12 mouse cellular contexts compared by ENCODE assay signal in genomic region chr2:166122781-166123180, GRCm38 (mm10). TPM values are rescaled to one million over a fixed set of nuclear protein-coding genes. Genes with fewer than 3 reads are reported as not detected.
DNase-seq lines count a peak whose midpoint lies in the region; ATAC-seq lines count a peak whose summit lies in the region.
"Had no signal": no experiment of that assay in that cellular context is flagged by ENCODE, and none has a peak within 500 bp of the region (broad histone marks: within the 10 kb centered on the region; RNA-seq: fewer than 3 reads in every experiment).

No protein-coding gene starts in this region.

- no peak for ATAC-seq in kidney, embryonic 14.5 days (ENCODE audit: low FRiP score, low TSS enrichment)

- WGBS in kidney, embryonic 14.5 days = 86% methylated on average over 6 of the region's 6 CpGs

- H3K27me3 ChIP-seq in kidney, embryonic 14.5 days (ENCODE audit: control insufficient read depth, insufficient read depth, low read length) = no peaks in the 10 kb centered on the region
- H3K27me3 ChIP-seq: embryonic facial prominence, embryonic 12.5 days; midbrain, embryonic 12.5 days had no signal

- no peaks in the 10 kb centered on the region; the same call in 1 of the 2 replicates for H3K36me3 ChIP-seq in kidney, embryonic 14.5 days (ENCODE audit: control insufficient read depth, insufficient read depth, low read length)

- DNase-seq in adrenal gland, adult (ENCODE audit: inconsistent age in 2 of 2, low spot score in 1 of 2) = peak; percentile 75 to 92
- no peak for DNase-seq in adrenal gland, postnatal 4 days (ENCODE audit: low spot score in 2 of 2)
- peak; percentile 49 for DNase-seq in urinary bladder, postnatal 14 days (ENCODE audit: low spot score)
- DNase-seq in urinary bladder, adult 2 months (ENCODE audit: low spot score) = no peak
- DNase-seq in heart, postnatal 36 days = peak; percentile 74 to 76
- no peak for DNase-seq in layer of hippocampus, postnatal 10 days (ENCODE audit: low spot score in 2 of 2)
- no peak for DNase-seq in right cerebral cortex, postnatal 10 days (ENCODE audit: low spot score in 2 of 2)
- DNase-seq: cerebellum, postnatal 14 days; liver, postnatal 0 days had no signal

- H3K9ac ChIP-seq in kidney, embryonic 14.5 days (ENCODE audit: low read depth, low read length) = no peak overlapping the region
- H3K9ac ChIP-seq: embryonic facial prominence, embryonic 12.5 days; liver, postnatal 0 days; midbrain, embryonic 12.5 days had no signal

- no peaks in the 10 kb centered on the region for H3K9me3 ChIP-seq in kidney, embryonic 14.5 days (ENCODE audit: control insufficient read depth, low read length)
- H3K9me3 ChIP-seq: embryonic facial prominence, embryonic 12.5 days; midbrain, embryonic 12.5 days had no signal

- H3K4me2 ChIP-seq in kidney, embryonic 14.5 days (replicated peaks; ENCODE audit: low read depth, low read length) = no peak overlapping the region
- H3K4me2 ChIP-seq: embryonic facial prominence, embryonic 12.5 days; midbrain, embryonic 12.5 days had no signal

- intact Hi-C loops in heart, postnatal 36 days (cut with DNase I) = no loop called here

- H3K4me3 ChIP-seq in kidney, embryonic 14.5 days (ENCODE audit: low read length) = no peak overlapping the region
- H3K4me3 ChIP-seq: embryonic facial prominence, embryonic 12.5 days; midbrain, embryonic 12.5 days had no signal

- peaks cover 4% of the 10 kb centered on the region for H3K4me1 ChIP-seq in kidney, embryonic 14.5 days (ENCODE audit: control insufficient read depth, insufficient read depth, low read length)
- H3K4me1 ChIP-seq: midbrain, embryonic 12.5 days had no signal

- no peak overlapping the region for H3K27ac ChIP-seq in kidney, embryonic 14.5 days (ENCODE audit: low read depth, low read length)
- H3K27ac ChIP-seq: embryonic facial prominence, embryonic 12.5 days; midbrain, embryonic 12.5 days had no signal

RNA-seq across cellular contexts. Expression of gene Sulf2, which starts 32.7 kb away (rescaled TPM):
- 10 to 100 TPM; 89.6 to 94.7 TPM for total RNA-seq in adrenal gland, postnatal 4 days (2021)
- polyA plus RNA-seq in urinary bladder, adult 2 months (2012; rRNA removed) = 78.8 and 93.4 TPM in 2 replicates
- total RNA-seq in heart, postnatal 36 days (2021) = 10 to 100 TPM; 37.9 to 42.1 TPM
- 100 to 1,000 TPM; 192 to 224 TPM for total RNA-seq in layer of hippocampus, postnatal 10 days (2021)
- polyA plus RNA-seq in kidney, embryonic 14.5 days (2014; fragmentation: Nextera tagmentation; extraction: Ambion mirVana) = 69.3 and 80.4 TPM in 2 replicates

Comparison
In these comparisons a context has a peak if more than half of its experiments do, and no peak if none do; other contexts are left out.
1. DNase-seq: peak in adrenal gland, adult (2 of 2), urinary bladder, postnatal 14 days (single experiment) and heart, postnatal 36 days (2 of 2); none in adrenal gland, postnatal 4 days (0 of 2), urinary bladder, adult 2 months (single experiment), layer of hippocampus, postnatal 10 days (0 of 2) and right cerebral cortex, postnatal 10 days (0 of 2).